Mouse (Mus musculus) kidney, adult 2 months (tissue): Measurements from ENCODE around the gene Rgl2.

Source experiments
- CTCF ChIP-seq: fragments of 200-500 bp; conservative IDR thresholded peaks from 2 replicates; pipeline ENCODE4 v1.5.1; 2011; ENCODE audit warnings: low read depth, mild to moderate bottlenecking, control low read depth, low read length, moderate library complexity, mixed read lengths; ENCODE audit not compliant: insufficient read depth, insufficient read length
- POLR2A ChIP-seq: fragments of 200-500 bp; IDR thresholded peaks from one replicate; pipeline ENCODE4 v1.6.1; 2011; ENCODE audit warnings: low read depth, low read length, control low read depth

DNA sequence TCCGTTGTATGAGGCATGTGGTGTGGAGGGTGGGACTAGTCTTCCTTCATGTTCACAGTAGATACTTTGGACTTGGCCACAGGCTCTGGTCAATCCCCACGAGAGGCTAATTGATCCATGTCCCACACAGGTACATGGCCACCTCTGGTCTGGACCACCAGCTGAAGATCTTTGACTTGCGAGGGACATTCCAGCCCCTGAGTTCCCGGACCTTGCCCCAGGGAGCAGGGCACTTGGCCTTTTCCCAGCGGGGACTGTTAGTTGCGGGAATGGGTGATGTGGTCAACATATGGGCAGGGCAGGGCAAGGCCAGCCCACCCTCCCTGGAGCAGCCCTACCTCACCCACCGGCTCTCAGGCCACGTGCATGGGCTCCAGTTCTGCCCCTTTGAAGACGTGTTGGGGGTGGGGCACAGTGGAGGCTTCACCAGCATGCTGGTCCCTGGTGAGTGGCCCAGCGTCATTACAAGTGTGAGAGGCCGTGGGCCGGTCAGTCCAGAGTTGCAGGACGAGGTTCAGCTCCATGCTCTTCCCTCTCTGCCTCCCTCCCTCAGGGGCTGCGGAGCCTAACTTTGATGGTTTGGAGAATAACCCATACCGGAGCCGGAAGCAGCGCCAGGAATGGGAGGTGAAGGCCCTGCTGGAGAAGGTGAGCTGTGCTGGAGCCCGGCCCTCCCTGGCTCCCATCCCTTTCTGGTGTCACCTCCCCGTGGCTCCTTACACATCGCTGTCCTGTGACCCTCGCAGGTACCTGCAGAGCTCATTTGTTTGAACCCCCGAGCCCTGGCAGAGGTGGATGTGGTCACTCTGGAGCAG is 19.0 kb downstream of the Rgl2 start:
- no peak for TF ChIP-seq CTCF
- TF ChIP-seq POLR2A = no peak
